Mouse (Mus musculus) intestine, embryonic 16.5 days (tissue): ENCODE data around the gene Tgds. TPM values are rescaled to one million over a fixed set of nuclear protein-coding genes. Genes with fewer than 3 reads are reported as not detected.
"Not testable (repeated sequence)": the region's sequence is repeated elsewhere in the genome, so short reads cannot be mapped to it uniquely, and the experiment has no call there.

Source experiments
- ATAC-seq: fragments of 200-750 bp; cut with Nextera tagmentation; 2 replicates; pipeline ENCODE4 v1.8.0; 2017; ENCODE audit warnings: moderate TSS enrichment, moderate library complexity
- H3K27ac ChIP-seq: fragments of 300-500 bp; sonication (generic); 2 replicates; pipeline ENCODE4 v1.5.1; 2014; ENCODE audit warnings: mild to moderate bottlenecking, low read length
- H3K27me3 ChIP-seq: fragments of 300-500 bp; sonication (generic); replicated peaks from 2 replicates; pipeline ENCODE4 v1.6.1; 2014; ENCODE audit warnings: low read length, control low read depth, mixed read lengths; ENCODE audit not compliant: control insufficient read depth, insufficient read depth
- H3K36me3 ChIP-seq: fragments of 300-500 bp; sonication (generic); 2 replicates; pipeline ENCODE4 v1.6.1; 2014; ENCODE audit warnings: low read length, control low read depth; ENCODE audit not compliant: control insufficient read depth, insufficient read depth
- H3K4me1 ChIP-seq: fragments of 300-500 bp; sonication (generic); 2 replicates; pipeline ENCODE4 v1.6.1; 2014; ENCODE audit warnings: low read length, control low read depth, mixed read lengths; ENCODE audit not compliant: control insufficient read depth, insufficient read depth
- H3K4me2 ChIP-seq: fragments of 300-500 bp; sonication (generic); 2 replicates; pipeline ENCODE4 v1.6.1; 2014; ENCODE audit warnings: low read depth, low read length, control low read depth
- H3K4me3 ChIP-seq: fragments of 300-500 bp; sonication (generic); 2 replicates; pipeline ENCODE4 v1.5.1; 2014; ENCODE audit warnings: mild to moderate bottlenecking, low read length
- H3K9ac ChIP-seq: fragments of 300-500 bp; sonication (generic); 2 replicates; pipeline ENCODE4 v1.6.1; 2014; ENCODE audit warnings: low read depth, low read length
- H3K9me3 ChIP-seq: fragments of 300-500 bp; sonication (generic); 2 replicates; pipeline ENCODE4 v1.6.1; 2016; ENCODE audit warnings: low read length, control low read depth; ENCODE audit not compliant: control insufficient read depth
- WGBS: fragments of 180-500 bp; shearing (Covaris S2); extraction: QIAGEN DNeasy Blood & Tissue Kit; methylation state at CpG from one replicate; pipeline ENCODE4 v1.1.7; 2014; 5-methylcytosine and 5-hydroxymethylcytosine counted together
- polyA plus RNA-seq: library from polyadenylated mRNA; unstranded; fragments of >200 nt; fragmentation: Nextera tagmentation; extraction: Ambion mirVana; gene quantifications from 2 replicates; pipeline ENCODE4 v1.2.1, GENCODE M21; 2015

Gene Tgds
- polyA plus RNA-seq, 1 experiment from 2014 or later: 31.8 TPM

DNA sequence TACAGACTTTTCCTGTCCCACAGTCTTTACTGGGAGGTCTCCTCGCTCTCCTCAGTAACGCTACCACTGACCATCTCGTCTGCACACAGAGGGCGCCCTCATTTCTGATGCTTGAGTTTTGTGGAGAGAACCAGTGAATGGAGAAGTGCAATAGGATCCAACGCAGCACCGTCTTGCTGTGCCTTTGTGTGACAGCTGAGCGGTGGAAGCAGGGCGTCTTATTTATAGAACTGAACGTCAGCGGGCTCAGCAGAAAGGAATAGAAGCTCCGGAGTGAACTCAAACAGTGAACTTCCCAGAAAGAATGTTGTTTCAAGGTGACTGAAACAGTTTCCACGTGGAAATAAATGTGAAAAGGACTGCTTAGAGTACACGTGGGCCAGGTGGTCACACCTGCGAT is 30.1 kb upstream of the Tgds start:
- H3K27ac ChIP-seq: no peak overlapping the region
- H3K36me3 ChIP-seq: peaks cover 17% of the 10 kb centered on the region
- H3K4me3 ChIP-seq: no peak overlapping the region
- H3K4me1 ChIP-seq: no peaks in the 10 kb centered on the region
- no peak overlapping the region for H3K4me2 ChIP-seq
- no peak for ATAC-seq
- no peaks in the 10 kb centered on the region for H3K27me3 ChIP-seq
- no peaks in the 10 kb centered on the region for H3K9me3 ChIP-seq
- H3K9ac ChIP-seq: no peak overlapping the region
- 80% methylated on average over 14 of the region's 14 CpGs for WGBS

DNA sequence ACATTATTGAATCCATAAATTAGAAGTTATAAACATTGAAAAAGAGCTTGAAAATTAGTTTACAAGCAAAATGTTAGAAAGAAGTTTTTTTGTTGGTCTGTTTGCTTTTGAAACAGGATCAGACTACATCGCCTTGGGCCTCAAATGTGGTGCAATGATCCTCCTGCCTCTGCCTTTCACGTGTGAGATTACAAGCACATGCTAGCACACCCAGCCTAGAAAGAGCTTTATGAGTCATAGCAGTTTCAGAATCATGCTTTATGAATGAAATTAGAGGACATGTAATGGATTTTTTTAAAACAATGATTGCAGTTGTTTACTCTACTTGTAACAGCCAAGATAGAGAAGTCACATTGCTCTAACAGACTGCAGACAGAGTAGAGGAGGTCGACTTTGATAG is 29.2 kb upstream of the Tgds start:
- Histone ChIP-seq H3K36me3 (peaks cover 17% of the 10 kb centered on the region), H3K27ac (no peak overlapping the region), H3K4me2 (no peak overlapping the region), H3K4me1 (no peaks in the 10 kb centered on the region), H3K27me3 (no peaks in the 10 kb centered on the region), H3K9me3 (no peaks in the 10 kb centered on the region), H3K4me3 (no peak overlapping the region), H3K9ac (no peak overlapping the region)
- 81% methylated on average over 3 of the region's 3 CpGs for WGBS
- ATAC-seq: no peak

DNA sequence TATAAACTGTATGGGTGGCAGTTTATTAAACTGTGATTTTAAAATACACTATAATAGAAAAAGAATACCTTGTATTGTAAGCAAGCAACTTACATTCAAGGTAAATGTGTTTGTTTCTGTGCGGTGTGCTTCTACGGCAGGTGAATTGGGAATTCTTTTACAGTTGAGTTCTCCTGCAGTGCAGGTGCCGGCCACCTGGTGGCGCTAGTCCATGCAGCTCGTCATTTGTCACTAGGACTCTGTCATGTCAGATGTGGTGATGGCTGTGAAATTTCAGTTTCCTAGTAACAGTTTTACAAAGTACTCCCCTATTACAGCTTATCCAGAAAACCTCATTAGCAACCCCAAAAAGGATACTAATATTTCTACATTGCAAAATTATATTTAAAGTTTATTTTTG is 24.6 kb upstream of the Tgds start:
- no peaks in the 10 kb centered on the region for H3K9me3 ChIP-seq
- H3K27me3 ChIP-seq: no peaks in the 10 kb centered on the region
- no peak; the same call in 1 of the 2 replicates for ATAC-seq
- H3K4me2 ChIP-seq: no peak overlapping the region
- no peaks in the 10 kb centered on the region for H3K4me1 ChIP-seq
- H3K9ac ChIP-seq: no peak overlapping the region
- WGBS: 33% methylated on average over 5 of the region's 5 CpGs
- no peak overlapping the region for H3K27ac ChIP-seq
- peaks cover 14% of the 10 kb centered on the region for H3K36me3 ChIP-seq
- H3K4me3 ChIP-seq: no peak overlapping the region

DNA sequence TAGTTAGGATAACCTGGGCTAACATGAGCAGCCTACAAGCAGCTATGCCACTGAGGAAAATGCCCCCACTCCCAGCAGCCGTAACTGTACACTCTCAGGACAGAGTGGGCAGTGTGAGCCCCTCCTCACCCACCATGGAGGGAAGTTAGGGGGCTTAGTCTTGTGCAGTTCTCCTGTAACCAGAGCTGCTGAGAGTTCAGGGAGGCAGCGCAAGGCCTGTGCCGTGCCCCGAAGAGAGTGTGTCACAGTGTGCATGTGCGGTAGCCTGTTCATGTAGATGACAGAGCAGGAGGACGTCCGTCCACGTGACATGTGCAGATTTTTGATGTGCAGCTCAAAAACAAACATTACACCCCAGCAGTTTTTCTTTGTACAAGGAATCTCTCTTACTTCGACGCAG is 24.2 kb upstream of the Tgds start:
- Histone ChIP-seq H3K9ac (no peak overlapping the region), H3K27ac (no peak overlapping the region), H3K27me3 (no peaks in the 10 kb centered on the region), H3K4me1 (no peaks in the 10 kb centered on the region), H3K4me3 (no peak overlapping the region), H3K9me3 (no peaks in the 10 kb centered on the region), H3K4me2 (no peak overlapping the region), H3K36me3 (peaks cover 12% of the 10 kb centered on the region)
- ATAC-seq: no peak
- WGBS: 89% methylated on average over 10 of the region's 10 CpGs

DNA sequence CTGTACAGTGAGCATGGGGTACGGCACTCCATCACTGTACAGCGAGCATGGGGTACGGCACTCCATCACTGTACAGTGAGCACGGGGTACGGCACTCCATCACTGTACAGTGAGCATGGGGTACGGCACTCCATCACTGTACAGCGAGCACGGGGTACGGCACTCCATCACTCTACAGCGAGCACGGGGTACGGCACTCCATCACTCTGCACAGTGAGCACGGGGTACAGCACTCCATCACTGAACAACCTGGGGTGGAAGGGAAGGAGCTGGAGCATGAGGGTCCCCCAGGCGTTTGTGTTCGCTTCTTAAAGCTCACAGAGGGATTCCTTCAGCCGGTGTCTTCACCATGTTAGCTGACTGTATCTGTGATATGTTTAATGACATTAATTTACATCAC is 23.5 kb upstream of the Tgds start:
- H3K27me3 ChIP-seq, H3K4me2 ChIP-seq, H3K9me3 ChIP-seq, H3K9ac ChIP-seq, H3K4me3 ChIP-seq, H3K27ac ChIP-seq, ATAC-seq, H3K4me1 ChIP-seq: not testable (repeated sequence)
- 94% methylated on average over 16 of the region's 16 CpGs for WGBS
- peaks cover 12% of the 10 kb centered on the region for H3K36me3 ChIP-seq

DNA sequence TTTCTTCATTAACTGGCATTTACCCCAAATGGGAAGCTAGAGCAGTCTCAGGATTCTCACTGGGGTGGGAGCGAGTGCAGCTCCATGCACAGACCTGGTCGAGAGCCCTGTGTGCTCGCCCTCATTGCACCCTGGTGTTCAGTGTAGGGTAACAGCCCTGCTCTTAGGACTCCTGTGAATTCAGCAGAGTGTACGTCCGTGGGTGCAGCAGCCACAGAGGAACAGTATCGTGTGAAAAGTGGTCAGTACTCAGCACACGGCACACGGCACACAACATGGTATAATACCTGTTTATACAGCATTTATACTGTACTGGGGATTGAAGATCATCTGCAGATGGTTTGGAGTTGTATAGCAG is 19.7 kb upstream of the Tgds start:
- peaks cover 2% of the 10 kb centered on the region; the same call in 1 of the 2 replicates for H3K36me3 ChIP-seq
- H3K4me3 ChIP-seq: no peak overlapping the region
- 93% methylated on average over 8 of the region's 8 CpGs for WGBS
- H3K27me3 ChIP-seq: no peaks in the 10 kb centered on the region
- no peak for ATAC-seq
- no peaks in the 10 kb centered on the region for H3K4me1 ChIP-seq
- H3K9ac ChIP-seq: no peak overlapping the region
- H3K9me3 ChIP-seq: no peaks in the 10 kb centered on the region
- no peak overlapping the region for H3K4me2 ChIP-seq
- no peak overlapping the region for H3K27ac ChIP-seq

DNA sequence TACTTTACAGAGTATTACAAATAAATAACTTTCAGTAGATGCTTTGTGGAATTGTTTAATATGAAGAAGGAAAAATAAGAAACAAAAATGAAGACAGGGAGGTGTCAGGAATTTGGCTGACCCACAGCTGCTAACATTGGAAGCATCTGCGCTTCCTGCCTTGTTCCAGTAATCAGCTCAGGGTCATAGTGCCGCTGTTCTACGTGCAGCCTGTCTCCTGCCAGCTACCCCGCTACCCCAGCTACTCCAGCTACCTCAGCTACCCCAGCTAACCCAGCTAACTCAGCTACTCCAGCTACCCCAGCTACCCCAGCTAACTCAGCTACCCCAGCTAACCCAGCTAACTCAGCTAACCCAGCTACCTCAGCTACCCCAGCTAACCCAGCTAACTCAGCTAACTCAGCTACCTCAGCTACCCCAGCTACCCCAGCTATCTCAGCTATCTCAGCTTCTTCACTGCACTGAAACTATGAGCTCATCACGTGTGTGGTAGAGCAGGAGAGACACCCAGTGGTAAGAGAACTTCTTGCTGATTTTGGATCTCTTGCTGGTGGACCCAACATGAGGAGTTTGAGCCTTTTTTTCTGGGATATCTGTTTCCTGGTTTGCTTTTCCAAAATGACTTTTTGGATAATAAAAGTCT is 19.2 kb upstream of the Tgds start:
- Histone ChIP-seq H3K27ac (no peak overlapping the region), H3K4me2 (no peak overlapping the region), H3K9ac (no peak overlapping the region), H3K27me3 (no peaks in the 10 kb centered on the region), H3K4me1 (no peaks in the 10 kb centered on the region), H3K36me3 (peaks cover 2% of the 10 kb centered on the region; the same call in 1 of the 2 replicates), H3K9me3 (no peaks in the 10 kb centered on the region), H3K4me3 (no peak overlapping the region)
- WGBS: 76% methylated on average over 5 of the region's 5 CpGs
- ATAC-seq: no peak

DNA sequence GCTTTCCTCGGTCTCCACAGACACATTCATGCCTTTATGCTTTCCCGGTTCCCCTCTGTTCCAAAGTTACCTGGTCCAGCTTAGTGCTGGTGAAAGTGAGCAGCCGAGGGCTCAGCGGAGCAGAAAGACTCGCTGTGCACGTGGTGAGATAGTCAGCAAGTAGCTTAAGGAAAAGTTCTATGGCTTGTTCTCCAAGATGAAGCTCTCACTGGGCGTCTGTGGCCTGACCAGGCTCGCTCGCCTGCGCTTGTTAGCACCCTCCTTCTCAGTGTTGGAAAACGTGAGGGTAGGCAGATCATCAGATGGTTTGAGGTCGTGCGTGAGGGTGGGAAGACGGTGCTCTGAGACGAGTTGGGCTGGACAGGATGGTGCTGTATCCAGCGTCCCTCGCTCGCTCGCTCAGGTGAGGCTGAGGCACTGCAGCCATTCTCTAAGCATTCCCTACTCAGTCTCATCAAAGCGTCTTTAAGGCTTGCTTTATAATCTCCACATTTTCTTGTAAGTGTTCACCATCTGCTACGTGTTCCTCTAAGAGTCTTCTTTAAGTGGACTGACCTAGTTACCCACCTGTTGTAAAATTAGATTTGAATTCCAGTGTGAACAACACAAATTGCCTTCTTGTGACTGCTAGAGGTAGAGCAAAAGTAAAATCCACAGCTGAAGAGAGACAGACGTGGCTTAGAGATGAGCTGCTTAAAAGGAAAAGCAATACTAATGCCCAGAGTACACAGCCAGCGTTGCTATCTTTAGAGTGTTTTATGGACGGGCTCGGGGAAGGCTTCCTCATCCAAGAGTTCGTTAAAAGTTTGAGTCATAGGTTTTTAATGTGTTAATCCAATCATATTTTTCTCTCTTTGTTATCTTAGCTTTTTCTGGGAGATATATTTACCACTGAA is 18.3 kb upstream of the Tgds start:
- no peak overlapping the region for H3K9ac ChIP-seq
- no peaks in the 10 kb centered on the region for H3K4me1 ChIP-seq
- no peaks in the 10 kb centered on the region for H3K9me3 ChIP-seq
- WGBS: 85% methylated on average over 26 of the region's 26 CpGs
- H3K4me3 ChIP-seq: no peak overlapping the region
- H3K4me2 ChIP-seq: no peak overlapping the region
- peaks cover 2% of the 10 kb centered on the region; the same call in 1 of the 2 replicates for H3K36me3 ChIP-seq
- no peaks in the 10 kb centered on the region for H3K27me3 ChIP-seq
- ATAC-seq: no peak
- no peak overlapping the region for H3K27ac ChIP-seq

DNA sequence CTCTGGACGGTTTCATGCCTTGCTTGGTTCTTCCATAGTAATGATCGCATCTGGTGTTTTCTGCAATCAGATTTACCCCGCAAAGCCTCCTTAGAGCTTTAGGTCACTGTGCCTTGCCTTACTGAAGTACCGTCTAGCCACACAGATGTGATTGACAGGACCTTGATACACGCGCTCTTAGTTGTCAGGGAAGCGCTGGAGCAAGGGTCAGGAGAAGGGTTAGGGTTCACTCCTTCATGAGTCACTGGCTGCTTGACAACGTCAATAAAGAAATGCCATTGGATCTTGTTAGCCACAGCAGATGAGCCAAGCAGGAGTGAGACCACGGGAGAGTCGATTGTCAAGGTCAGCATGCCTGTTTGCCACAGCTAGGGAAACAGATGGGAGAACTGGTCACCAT is 16.0 kb upstream of the Tgds start:
- Histone ChIP-seq H3K9me3 (no peaks in the 10 kb centered on the region), H3K4me3 (no peak overlapping the region), H3K27ac (no peak overlapping the region), H3K36me3 (no peaks in the 10 kb centered on the region; the same call in 1 of the 2 replicates), H3K9ac (no peak overlapping the region), H3K4me2 (no peak overlapping the region), H3K27me3 (no peaks in the 10 kb centered on the region), H3K4me1 (no peaks in the 10 kb centered on the region)
- 72% methylated on average over 10 of the region's 10 CpGs for WGBS
- ATAC-seq: peak; percentile 62; the same call in 1 of the 2 replicates
